Mouse (Mus musculus): ENCODE measurements at regions not wholly inside any gene's neighbourhood (a gene's known extent, or its start where the extent isn't known, plus 50 kb on each side); places are given as distances from the start of the nearest gene placed in this dataset.

- TF ChIP-seq CTCF (IDR thresholded peaks at IDR 0.05; ENCODE audit: low read depth): no peak
- TF ChIP-seq EP300 (IDR thresholded peaks at IDR 0.05; ENCODE audit: low read depth): no peak
Measured at GRCm38 (mm10) chr17:29430401-29430800, 60.2 kb upstream of the Pim1 start.

All from liver, postnatal 0 days (tissue).